Mouse (Mus musculus) kidney, adult 2 months (tissue): ENCODE data around the gene Mum1.

Source experiments
- CTCF ChIP-seq: fragments of 200-500 bp; conservative IDR thresholded peaks from 2 replicates; pipeline ENCODE4 v1.5.1; 2011; ENCODE audit warnings: low read depth, mild to moderate bottlenecking, control low read depth, low read length, moderate library complexity, mixed read lengths; ENCODE audit not compliant: insufficient read depth, insufficient read length
- POLR2A ChIP-seq: fragments of 200-500 bp; IDR thresholded peaks from one replicate; pipeline ENCODE4 v1.6.1; 2011; ENCODE audit warnings: low read depth, low read length, control low read depth

- TF ChIP-seq CTCF (peak; percentile 91), POLR2A (no peak)
Measured at GRCm38 (mm10) chr10:80199440-80200008, 26.7 kb upstream of the Mum1 start.
